In genomic region chr10:43096614-43097013, GRCm38 (mm10) we compare ENCODE assay signal across 17 mouse cellular contexts.
"Had no signal": no experiment of that assay in that cellular context is flagged by ENCODE, and none has a peak within 500 bp of the region (broad histone marks: within the 10 kb centered on the region; RNA-seq: fewer than 3 reads in every experiment).

No protein-coding gene starts in this region.

- H3K4me3 ChIP-seq: lung, embryonic 15.5 days; megakaryocyte, embryonic 14.5 days; midbrain, embryonic 13.5 days; midbrain, embryonic 15.5 days; neural tube, embryonic 13.5 days; stomach, embryonic 15.5 days had no signal

- H3K27ac ChIP-seq: lung, embryonic 15.5 days; macrophage; midbrain, embryonic 15.5 days; stomach, embryonic 15.5 days; stomach, postnatal 0 days had no signal

- ATAC-seq: liver, postnatal 0 days; lung, postnatal 0 days; midbrain, embryonic 13.5 days; midbrain, embryonic 15.5 days had no signal

- DNase-seq: liver, postnatal 0 days; lung, adult 2 months; lung, postnatal 14 days; lung, postnatal 36 days; right cerebral cortex, postnatal 14 days; thymus, adult 2 months; thymus, postnatal 25 days; thymus, postnatal 4 days had no signal
